Mouse (Mus musculus) spleen, adult 2 months (tissue): ENCODE results near the gene Olfr424. TPM values are rescaled to one million over a fixed set of nuclear protein-coding genes. Genes with fewer than 3 reads are reported as not detected.
A peak's percentile ranks its signal among the peaks of the same experiment; 100 is the strongest.

Experiments used
- DNase-seq, 2 experiments: peaks; one replicate each; pipeline versions ENCODE4 v3.0.0 to v3.0.0-alpha.2; 2012 to 2021; ENCODE audit warnings: low spot score in 2 of 2, low read depth in 1 of 2
- H3K27ac ChIP-seq: fragments of 200-500 bp; 2 replicates; pipeline ENCODE4 v1.5.1; 2012; ENCODE audit warnings: low read length, inconsistent platforms; ENCODE audit not compliant: insufficient read depth
- H3K27me3 ChIP-seq: fragments of 200-500 bp; 2 replicates; pipeline ENCODE4 v1.6.1; 2012; ENCODE audit warnings: mild to moderate bottlenecking, moderate library complexity, low read length, inconsistent platforms; ENCODE audit not compliant: control insufficient read depth, insufficient read depth
- H3K36me3 ChIP-seq: fragments of 200-500 bp; 2 replicates; pipeline ENCODE4 v1.6.1; 2012; ENCODE audit warnings: mild to moderate bottlenecking, low read length, inconsistent platforms; ENCODE audit not compliant: control insufficient read depth, insufficient read depth
- H3K4me1 ChIP-seq: fragments of 200-500 bp; 2 replicates; pipeline ENCODE4 v1.6.1; 2011; ENCODE audit warnings: inconsistent platforms; ENCODE audit not compliant: control insufficient read depth, insufficient read depth, insufficient read length
- H3K4me3 ChIP-seq: fragments of 200-500 bp; 2 replicates; pipeline ENCODE4 v1.5.1; 2011; ENCODE audit warnings: mild to moderate bottlenecking, inconsistent platforms; ENCODE audit not compliant: insufficient read depth, insufficient read length; ENCODE audit errors: extremely low read depth
- CTCF ChIP-seq: fragments of 200-500 bp; IDR thresholded peaks from 2 replicates; pipeline ENCODE4 v1.5.1; 2011; ENCODE audit warnings: mild to moderate bottlenecking, inconsistent platforms; ENCODE audit not compliant: insufficient read depth, insufficient read length, insufficient replicate concordance; ENCODE audit errors: extremely low read depth
- POLR2A ChIP-seq: fragments of 200-500 bp; IDR thresholded peaks from 2 replicates; pipeline ENCODE4 v1.6.1; 2011; ENCODE audit warnings: low read depth, low read length, inconsistent platforms
- WGBS: fragments of 180-500 bp; shearing (Covaris S2); methylation state at CpG from one replicate; pipeline ENCODE4 v1.1.7; 2018; 5-methylcytosine and 5-hydroxymethylcytosine counted together
- polyA plus RNA-seq: library from polyadenylated mRNA; depleted of rRNA; stranded (reverse); fragments of >200 nt; gene quantifications from 2 replicates; pipeline ENCODE4 v1.2.3, GENCODE M21; 2012; rRNA removed

The Olfr424 gene
- polyA plus RNA-seq, 1 experiment, result not detected

DNA sequence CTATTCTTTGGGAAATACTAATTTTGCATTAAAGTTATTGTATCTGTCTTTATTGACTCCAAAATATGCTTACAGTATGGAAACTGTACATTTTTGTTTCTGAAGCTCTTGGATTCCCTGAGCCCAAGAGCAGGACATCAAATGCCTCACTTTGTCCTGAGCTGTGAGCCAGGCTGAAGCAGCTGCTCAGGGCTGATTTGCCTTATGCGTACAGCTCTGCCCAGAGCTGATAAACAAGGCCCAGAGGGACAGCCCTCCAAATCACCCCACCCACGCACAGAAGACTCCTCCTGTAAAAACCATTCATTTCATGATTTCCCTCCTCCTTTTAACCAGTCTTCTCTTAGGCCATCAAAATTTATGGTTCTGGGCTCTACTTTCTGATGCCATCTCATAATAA, 40.2 kb downstream of the Olfr424 start:
- no peak overlapping the region for H3K4me3 ChIP-seq
- TF ChIP-seq CTCF (no peak), POLR2A (no peak)
- no peak for DNase-seq
- H3K4me1 ChIP-seq, result no peaks in the 10 kb centered on the region
- 80% methylated on average over 2 of the region's 2 CpGs for WGBS
- no peak overlapping the region; the same call in 1 of the 2 replicates for H3K27ac ChIP-seq
- no peaks in the 10 kb centered on the region for H3K36me3 ChIP-seq
- no peaks in the 10 kb centered on the region for H3K27me3 ChIP-seq

DNA sequence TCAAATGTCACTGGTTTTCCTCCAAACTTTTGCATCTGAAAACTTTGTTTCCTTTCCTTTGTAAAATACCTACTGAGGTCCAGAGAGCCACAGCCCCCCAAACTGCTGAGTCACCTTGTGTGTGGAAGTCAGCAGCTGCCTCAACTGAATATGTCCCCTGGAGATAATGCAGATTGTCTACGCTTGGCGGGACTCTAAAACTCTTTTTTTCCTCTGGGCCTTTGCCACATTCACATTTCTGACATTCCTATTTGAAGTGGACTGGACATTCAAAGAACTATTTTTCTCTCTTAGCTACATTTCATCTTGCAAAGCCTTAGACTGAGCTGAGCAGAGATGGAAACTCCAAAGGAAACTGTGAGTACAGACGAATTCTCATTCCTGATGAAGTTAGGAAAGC, 41.3 kb downstream of the Olfr424 start, which contains the start of gene Spta1:
Gene Spta1, plus strand, starts transcription at position 172 of the 400 bp plus-strand sequence.
- Histone ChIP-seq H3K27ac (no peak within 1 kb of the TSS; the same call in 1 of the 2 replicates), H3K27me3 (no peaks in the 10 kb centered on the region), H3K4me3 (peak within 1 kb of the TSS; percentile 8; the same call in 1 of the 2 replicates), H3K4me1 (no peaks in the 10 kb centered on the region), H3K36me3 (no peaks in the 10 kb centered on the region)
- 58% methylated on average over 3 of the region's 3 CpGs for WGBS
- no peak for DNase-seq
- no peak for TF ChIP-seq POLR2A
- TF ChIP-seq CTCF, result no peak

Other genes starting within 250 kb of the Olfr424 start
- 0.49 and 0.55 TPM in 2 replicates for gene Ifi211, start 218.5 kb upstream of the Olfr424 start, polyA plus RNA-seq
- gene Mndal, start 189.0 kb upstream of the Olfr424 start, polyA plus RNA-seq, result 8.7 and 20.9 TPM in 2 replicates
- 23.4 and 29.8 TPM in 2 replicates for gene Ifi203, start 188.8 kb upstream of the Olfr424 start, polyA plus RNA-seq
- 0.13 TPM in 1 of 2 replicates, not detected in the other for gene Ifi202b, start 148.8 kb upstream of the Olfr424 start, polyA plus RNA-seq
- gene Ifi205, start 99.7 kb upstream of the Olfr424 start, polyA plus RNA-seq, result 1.2 and 1.9 TPM in 2 replicates
- 0.99 and 2.5 TPM in 2 replicates for gene Olfr433, start 90.8 kb upstream of the Olfr424 start, polyA plus RNA-seq
- gene Olfr432, start 82.3 kb upstream of the Olfr424 start, polyA plus RNA-seq, result 0.08 and 2.7 TPM in 2 replicates
- not detected in 2 replicates for gene Olfr430, start 64.9 kb upstream of the Olfr424 start, polyA plus RNA-seq
- not detected in 2 replicates for gene Olfr429, start 47.2 kb upstream of the Olfr424 start, polyA plus RNA-seq
- gene Olfr427, start 34.6 kb upstream of the Olfr424 start, polyA plus RNA-seq, result not detected in 2 replicates
- gene Olfr231, start 10.4 kb upstream of the Olfr424 start, polyA plus RNA-seq, result not detected in 2 replicates
- gene Olfr420, start 24.1 kb downstream of the Olfr424 start, polyA plus RNA-seq, result not detected in 2 replicates
- 2.4 and 3.2 TPM in 2 replicates for gene Spta1, start 41.3 kb downstream of the Olfr424 start, polyA plus RNA-seq
- gene Olfr419, start 120.5 kb downstream of the Olfr424 start, polyA plus RNA-seq, result not detected in 2 replicates
- gene Mptx1, start 199.0 kb downstream of the Olfr424 start, polyA plus RNA-seq, result not detected in 2 replicates
- gene Olfr417, start 233.6 kb downstream of the Olfr424 start, polyA plus RNA-seq, result not detected in 2 replicates